Mouse (Mus musculus): Measurements from ENCODE around the gene P2ry4. TPM values are rescaled to one million over a fixed set of nuclear protein-coding genes. Genes with fewer than 3 reads are reported as not detected.

P2ry4 gene
- polyA plus RNA-seq (2015; fragmentation: Nextera tagmentation; extraction: Ambion mirVana), result 0.05 and 0.06 TPM in 2 replicates

DNA sequence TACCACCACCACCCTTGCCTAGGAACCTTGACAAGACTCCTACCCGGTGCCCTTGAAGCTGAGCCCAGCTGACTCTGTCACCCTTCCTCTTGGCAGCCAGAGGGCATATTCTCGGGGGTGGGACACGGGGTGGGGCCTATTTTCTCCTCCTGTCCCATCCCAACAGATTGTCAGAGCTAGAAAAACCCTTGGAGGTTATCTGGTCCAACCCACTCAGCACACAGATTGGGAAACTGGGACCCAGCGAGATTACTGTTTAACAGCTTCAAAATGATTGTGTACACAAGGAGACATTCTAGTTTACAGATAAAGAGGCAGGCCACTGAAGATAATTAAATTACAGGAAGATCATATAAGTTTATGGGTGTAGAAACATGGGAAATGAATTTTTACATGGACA is at the start of gene P2ry4:
TSS of gene P2ry4 (minus strand) at position 79 of the 400 bp plus-strand sequence.

DNA sequence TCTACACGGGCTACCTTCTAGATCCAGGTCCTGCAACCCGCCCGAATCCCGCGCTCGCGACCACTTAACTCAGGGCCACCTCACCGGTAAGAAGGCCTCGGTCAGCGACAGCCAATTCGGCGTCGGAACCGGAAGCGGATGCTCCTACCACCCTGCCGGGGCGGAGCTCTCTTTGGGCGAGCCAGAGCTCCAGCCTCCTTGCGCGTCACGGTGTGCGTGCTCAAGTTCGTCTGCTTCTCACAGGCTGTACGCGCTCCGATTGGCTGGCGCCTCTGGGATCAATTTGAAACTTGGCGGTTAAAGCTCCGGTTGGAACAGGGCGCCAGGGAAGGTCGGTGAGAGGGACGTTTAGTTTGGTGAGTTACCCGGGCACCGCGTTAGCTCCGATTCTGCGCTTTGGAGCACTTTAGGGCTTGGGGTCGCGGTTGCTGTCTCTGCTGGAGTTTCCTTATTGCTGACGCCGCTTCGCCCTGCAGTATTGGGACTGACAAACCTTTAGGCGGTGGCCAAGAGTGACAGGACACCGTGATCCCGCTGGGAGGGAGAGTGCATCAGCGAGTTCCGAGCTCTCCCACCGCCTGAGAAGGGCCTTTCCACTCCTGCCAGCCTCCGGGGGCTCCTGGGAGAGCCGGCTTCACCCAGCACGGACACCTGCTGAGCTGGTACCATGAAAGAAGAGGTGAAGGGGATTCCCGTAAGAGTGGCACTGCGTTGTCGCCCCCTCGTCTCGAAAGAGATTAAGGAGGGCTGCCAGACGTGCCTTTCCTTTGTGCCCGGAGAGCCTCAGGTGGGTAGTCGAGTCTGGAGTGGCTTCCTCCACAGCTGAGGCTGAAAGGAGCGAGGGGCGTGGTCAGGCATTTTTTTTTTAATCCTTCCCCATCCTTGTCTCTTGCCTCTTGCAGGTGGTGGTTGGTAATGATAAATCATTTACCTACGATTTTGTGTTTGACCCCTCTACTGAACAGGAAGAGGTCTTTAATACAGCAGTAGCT is 31.4 kb upstream of the P2ry4 start, which contains the start of gene Pdzd11:
TSS of gene Pdzd11 (minus strand) at position 767 of the 992 bp plus-strand sequence.

DNA sequence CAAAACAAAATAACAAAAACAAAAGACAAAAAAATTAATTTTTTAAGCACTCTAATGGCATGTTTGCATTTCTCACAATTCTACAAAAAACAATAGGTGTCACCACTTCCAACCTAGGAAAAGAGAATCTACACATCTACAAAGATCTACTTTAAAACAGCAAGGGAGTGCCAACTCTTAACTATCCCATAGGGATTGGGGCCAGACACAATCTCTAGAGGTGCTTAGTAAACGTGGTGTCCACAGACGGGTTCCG is 30.8 kb upstream of the P2ry4 start, which contains the start of gene Kif4:
TSS of gene Kif4 (plus strand) at position 192 of the 256 bp plus-strand sequence.

GRCm38 (mm10) chrX:100605314-100605713 is 10.6 kb upstream of the P2ry4 start, which contains the start of gene Arr3:
Gene Arr3 (plus strand): TSS chrX:100605497.

GRCm38 (mm10) chrX:100571951-100572350 is 22.7 kb downstream of the P2ry4 start, which contains the start of gene Awat1:
Gene Awat1 (plus strand): TSS chrX:100572251.

Other genes starting within 250 kb of the P2ry4 start
- not detected in 2 replicates for gene Otud6a, start 165.9 kb downstream of the P2ry4 start, polyA plus RNA-seq (2015; fragmentation: Nextera tagmentation; extraction: Ambion mirVana)
- 0.61 and 0.82 TPM in 2 replicates for gene Awat2, start 152.2 kb downstream of the P2ry4 start, polyA plus RNA-seq (2015; fragmentation: Nextera tagmentation; extraction: Ambion mirVana)
- 44.5 and 45.5 TPM in 2 replicates for gene Igbp1, start 100.6 kb downstream of the P2ry4 start, polyA plus RNA-seq (2015; fragmentation: Nextera tagmentation; extraction: Ambion mirVana)
- gene Dgat2l6, start 70.0 kb downstream of the P2ry4 start, polyA plus RNA-seq (2015; fragmentation: Nextera tagmentation; extraction: Ambion mirVana), result not detected in 2 replicates
- gene Awat1, start 22.6 kb downstream of the P2ry4 start, polyA plus RNA-seq (2015; fragmentation: Nextera tagmentation; extraction: Ambion mirVana), result not detected in 2 replicates
- gene Arr3, start 10.6 kb upstream of the P2ry4 start, polyA plus RNA-seq (2015; fragmentation: Nextera tagmentation; extraction: Ambion mirVana), result not detected in 2 replicates
- 3.7 and 5.4 TPM in 2 replicates for gene Kif4, start 30.9 kb upstream of the P2ry4 start, polyA plus RNA-seq (2015; fragmentation: Nextera tagmentation; extraction: Ambion mirVana)
- 85.4 and 100 TPM in 2 replicates for gene Pdzd11, start 31.7 kb upstream of the P2ry4 start, polyA plus RNA-seq (2015; fragmentation: Nextera tagmentation; extraction: Ambion mirVana)
- gene Gdpd2, start 135.0 kb upstream of the P2ry4 start, polyA plus RNA-seq (2015; fragmentation: Nextera tagmentation; extraction: Ambion mirVana), result 2.6 and 3.7 TPM in 2 replicates
- 1.8 and 2.0 TPM in 2 replicates for gene Dlg3, start 172.9 kb upstream of the P2ry4 start, polyA plus RNA-seq (2015; fragmentation: Nextera tagmentation; extraction: Ambion mirVana)

Measured in adrenal gland, postnatal 0 days (tissue).